Mouse (Mus musculus) liver, embryonic 16.5 days (tissue): ENCODE measurements at regions not wholly inside any gene's neighbourhood (a gene's known extent, or its start where the extent isn't known, plus 50 kb on each side); places are given as distances from the start of the nearest gene placed in this dataset.

ENCODE experiments used
- ATAC-seq: fragments of 200-750 bp; cut with Nextera tagmentation; 2 replicates; pipeline ENCODE4 v1.8.0; 2017; ENCODE audit warnings: low read depth, mild to moderate bottlenecking, moderate number of reproducible peaks, moderate library complexity
- H3K27ac ChIP-seq: fragments of 300-500 bp; sonication (generic); 2 replicates; pipeline ENCODE4 v1.5.1; 2014; ENCODE audit warnings: mild to moderate bottlenecking, low read length
- H3K27me3 ChIP-seq: fragments of 300-500 bp; sonication (generic); 2 replicates; pipeline ENCODE4 v1.6.1; 2014; ENCODE audit warnings: low read depth, low read length, mixed read lengths; ENCODE audit not compliant: control insufficient read depth, insufficient read depth
- H3K36me3 ChIP-seq: fragments of 300-500 bp; sonication (generic); 2 replicates; pipeline ENCODE4 v1.6.1; 2014; ENCODE audit warnings: mild to moderate bottlenecking; ENCODE audit not compliant: control insufficient read depth, insufficient read depth
- H3K4me1 ChIP-seq: fragments of 300-500 bp; sonication (generic); 2 replicates; pipeline ENCODE4 v1.6.1; 2014; ENCODE audit warnings: low read depth, low read length, mixed read lengths; ENCODE audit not compliant: control insufficient read depth
- H3K4me2 ChIP-seq: fragments of 300-500 bp; sonication (generic); 2 replicates; pipeline ENCODE4 v1.6.1; 2014; ENCODE audit warnings: low read depth, low read length, mixed read lengths
- H3K4me3 ChIP-seq: fragments of 300-500 bp; sonication (generic); 2 replicates; pipeline ENCODE4 v1.5.1; 2014; ENCODE audit warnings: low read depth, mild to moderate bottlenecking, low read length
- H3K9ac ChIP-seq: fragments of 300-500 bp; sonication (generic); 2 replicates; pipeline ENCODE4 v1.6.1; 2014; ENCODE audit warnings: low read depth, low read length
- H3K9me3 ChIP-seq: fragments of 300-500 bp; sonication (generic); replicated peaks from 2 replicates; pipeline ENCODE4 v1.6.1; 2016; ENCODE audit warnings: low read length; ENCODE audit not compliant: control insufficient read depth
- WGBS: fragments of 180-500 bp; shearing (Covaris S2); extraction: QIAGEN DNeasy Blood & Tissue Kit; methylation state at CpG from one replicate; pipeline ENCODE4 v1.1.7; 2014; ENCODE audit not compliant: insufficient replicate concordance; 5-methylcytosine and 5-hydroxymethylcytosine counted together

- H3K36me3 ChIP-seq, result no peaks in the 10 kb centered on the region
- no peaks in the 10 kb centered on the region for H3K27me3 ChIP-seq
- WGBS, result 50% methylated on average over 5 of the region's 5 CpGs
- ATAC-seq, result no peak
- no peaks in the 10 kb centered on the region for H3K9me3 ChIP-seq
- H3K27ac ChIP-seq, result no peak overlapping the region
- no peaks in the 10 kb centered on the region for H3K4me1 ChIP-seq
- no peak overlapping the region for H3K4me3 ChIP-seq
- no peak overlapping the region for H3K9ac ChIP-seq
- no peak overlapping the region for H3K4me2 ChIP-seq
Measured at GRCm38 (mm10) chr13:35500891-35501290, 158.7 kb upstream of the Cdyl start.

- Histone ChIP-seq H3K36me3 (no peaks in the 10 kb centered on the region), H3K27ac (no peak overlapping the region), H3K4me2 (no peak overlapping the region), H3K9ac (no peak overlapping the region), H3K4me3 (no peak overlapping the region), H3K4me1 (no peaks in the 10 kb centered on the region), H3K27me3 (no peaks in the 10 kb centered on the region), H3K9me3 (no peaks in the 10 kb centered on the region)
- WGBS, result 61% methylated on average over 11 of the region's 11 CpGs
- no peak for ATAC-seq
Measured at GRCm38 (mm10) chr13:35501351-35502146, 158.1 kb upstream of the Cdyl start.

DNA sequence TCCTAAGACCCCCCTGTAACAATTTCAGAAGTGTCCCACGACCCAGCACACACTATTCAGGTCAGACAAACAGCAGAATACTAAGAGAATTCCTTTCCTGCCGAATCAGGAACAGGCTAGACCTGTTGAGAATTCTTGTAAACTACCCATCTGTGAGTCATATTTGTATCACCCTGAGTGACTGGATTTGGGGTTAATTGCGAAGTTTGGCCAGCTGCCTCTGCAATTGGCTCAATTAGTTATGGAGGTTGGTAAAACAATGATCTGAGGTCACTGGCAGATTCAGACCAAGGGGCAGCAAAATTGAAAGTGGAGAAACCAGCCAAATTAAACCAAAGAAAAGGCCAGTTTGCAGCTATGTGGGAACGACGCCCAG lies 157.5 kb upstream of the Cdyl start:
- no peak overlapping the region for H3K9ac ChIP-seq
- no peaks in the 10 kb centered on the region for H3K4me1 ChIP-seq
- H3K27ac ChIP-seq, result no peak overlapping the region
- WGBS, result 49% methylated on average over 5 of the region's 5 CpGs
- H3K4me3 ChIP-seq, result no peak overlapping the region
- no peaks in the 10 kb centered on the region for H3K27me3 ChIP-seq
- H3K36me3 ChIP-seq, result no peaks in the 10 kb centered on the region
- no peaks in the 10 kb centered on the region for H3K9me3 ChIP-seq
- H3K4me2 ChIP-seq, result no peak overlapping the region
- no peak for ATAC-seq

DNA sequence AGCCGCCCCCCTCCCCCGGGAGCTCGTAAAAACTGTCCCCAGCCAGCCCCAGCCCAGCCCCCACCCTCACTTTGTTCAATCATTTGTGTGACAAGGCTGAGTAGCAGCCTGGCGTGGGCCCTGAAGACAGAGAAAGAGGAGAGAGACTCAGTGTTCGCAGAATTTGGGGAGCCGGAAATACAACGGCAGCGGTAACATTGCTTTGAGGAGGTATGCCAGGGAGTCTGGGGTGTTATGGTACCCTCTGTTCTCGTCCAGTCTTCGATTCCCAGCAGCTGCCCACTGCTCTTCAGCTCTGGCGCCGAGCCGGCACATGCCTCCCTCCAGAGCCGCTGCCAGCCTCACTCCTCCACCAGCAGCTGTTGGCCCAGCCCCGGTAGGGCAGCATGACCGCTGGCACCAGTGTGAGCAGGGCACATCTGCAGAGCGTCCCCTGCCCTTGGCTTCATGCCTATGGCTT lies 156.2 kb upstream of the Cdyl start:
- no peak overlapping the region for H3K9ac ChIP-seq
- H3K27ac ChIP-seq, result no peak overlapping the region
- no peaks in the 10 kb centered on the region for H3K9me3 ChIP-seq
- no peak overlapping the region for H3K4me3 ChIP-seq
- 74% methylated on average over 17 of the region's 17 CpGs for WGBS
- no peaks in the 10 kb centered on the region for H3K4me1 ChIP-seq
- no peak for ATAC-seq
- no peaks in the 10 kb centered on the region for H3K36me3 ChIP-seq
- no peaks in the 10 kb centered on the region for H3K27me3 ChIP-seq
- H3K4me2 ChIP-seq, result no peak overlapping the region

GRCm38 (mm10) chr13:35507195-35507594 lies 152.4 kb upstream of the Cdyl start:
- no peak for ATAC-seq
- Histone ChIP-seq H3K4me3 (no peak overlapping the region), H3K9me3 (no peaks in the 10 kb centered on the region), H3K4me2 (no peak overlapping the region), H3K27me3 (no peaks in the 10 kb centered on the region), H3K4me1 (no peaks in the 10 kb centered on the region; the same call in 1 of the 2 replicates), H3K27ac (no peak overlapping the region), H3K36me3 (no peaks in the 10 kb centered on the region), H3K9ac (no peak overlapping the region)
- 47% methylated on average over 1 of the region's 1 CpGs for WGBS

GRCm38 (mm10) chr13:35512029-35512507 lies 147.6 kb upstream of the Cdyl start:
- WGBS, result 29% methylated on average over 8 of the region's 8 CpGs
- Histone ChIP-seq H3K4me1 (no peaks in the 10 kb centered on the region; the same call in 1 of the 2 replicates), H3K4me3 (no peak overlapping the region), H3K4me2 (no peak overlapping the region), H3K36me3 (no peaks in the 10 kb centered on the region), H3K9me3 (no peaks in the 10 kb centered on the region), H3K27me3 (no peaks in the 10 kb centered on the region), H3K9ac (no peak overlapping the region), H3K27ac (no peak overlapping the region)
- no peak for ATAC-seq

DNA sequence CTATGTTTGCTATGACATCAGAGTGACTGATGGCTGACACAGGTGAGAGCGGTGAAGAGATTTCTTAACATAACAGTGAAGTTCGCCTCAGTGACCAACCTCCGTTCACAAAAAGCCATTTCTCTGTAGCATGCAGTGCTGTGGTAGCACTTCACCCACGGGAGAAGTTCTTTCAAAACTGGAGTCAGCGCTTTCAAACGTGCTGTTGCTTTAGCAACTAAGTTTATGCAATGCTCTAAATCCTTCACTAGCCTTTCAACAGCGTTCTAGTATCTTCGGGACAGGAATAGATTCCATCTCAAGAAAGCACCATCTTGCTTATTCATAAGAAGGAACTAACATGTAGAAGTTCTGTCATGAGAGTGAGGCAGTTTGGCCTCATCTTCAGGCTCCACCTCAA lies 146.5 kb upstream of the Cdyl start:
- Histone ChIP-seq H3K9me3 (no peaks in the 10 kb centered on the region), H3K4me1 (no peaks in the 10 kb centered on the region; the same call in 1 of the 2 replicates), H3K9ac (no peak overlapping the region), H3K27ac (no peak overlapping the region), H3K4me2 (no peak overlapping the region), H3K4me3 (no peak overlapping the region), H3K36me3 (no peaks in the 10 kb centered on the region), H3K27me3 (no peaks in the 10 kb centered on the region)
- no peak for ATAC-seq
- WGBS, result 58% methylated on average over 8 of the region's 8 CpGs

DNA sequence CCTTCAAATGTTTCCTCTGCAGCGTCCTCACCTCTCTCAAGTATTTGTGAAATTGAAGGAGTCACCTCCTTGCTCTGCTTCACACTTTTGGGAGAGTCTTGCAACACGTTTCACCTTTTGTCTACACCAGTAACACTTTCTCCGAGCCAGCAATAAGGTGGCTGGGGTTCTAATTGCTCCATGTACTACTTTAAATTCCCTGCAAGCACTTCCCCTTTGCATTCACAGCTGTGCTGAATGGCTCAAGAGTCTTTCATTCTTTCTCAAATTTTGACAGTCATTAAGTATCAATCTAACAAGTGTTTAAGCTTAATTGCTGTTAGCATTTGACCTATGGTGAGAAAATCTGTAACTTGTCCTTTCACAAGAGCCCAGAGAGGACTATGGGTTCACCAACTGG lies 144.3 kb upstream of the Cdyl start:
- no peak overlapping the region for H3K4me2 ChIP-seq
- no peak overlapping the region for H3K27ac ChIP-seq
- ATAC-seq, result no peak
- H3K36me3 ChIP-seq, result no peaks in the 10 kb centered on the region
- H3K4me3 ChIP-seq, result no peak overlapping the region
- no peak overlapping the region for H3K9ac ChIP-seq
- H3K9me3 ChIP-seq, result no peaks in the 10 kb centered on the region
- no peaks in the 10 kb centered on the region for H3K27me3 ChIP-seq
- 46% methylated on average over 3 of the region's 3 CpGs for WGBS
- no peaks in the 10 kb centered on the region; the same call in 1 of the 2 replicates for H3K4me1 ChIP-seq

- H3K36me3 ChIP-seq, result no peaks in the 10 kb centered on the region
- H3K27me3 ChIP-seq, result no peaks in the 10 kb centered on the region
- H3K27ac ChIP-seq, result no peak overlapping the region
- no peak overlapping the region for H3K9ac ChIP-seq
- no peak for ATAC-seq
- no peaks in the 10 kb centered on the region for H3K9me3 ChIP-seq
- H3K4me1 ChIP-seq, result no peaks in the 10 kb centered on the region
- no peak overlapping the region for H3K4me3 ChIP-seq
- no peak overlapping the region for H3K4me2 ChIP-seq
- WGBS, result 67% methylated on average over 3 of the region's 3 CpGs
Measured at GRCm38 (mm10) chr13:35517692-35518091, 141.9 kb upstream of the Cdyl start.
